Mouse (Mus musculus): Measurements from ENCODE around the gene Stard10. TPM values are rescaled to one million over a fixed set of nuclear protein-coding genes. Genes with fewer than 3 reads are reported as not detected.

Gene Stard10
- total and polyA plus RNA-seq, 3 experiments, result 53.1 to 113 (median 62.2) TPM

DNA sequence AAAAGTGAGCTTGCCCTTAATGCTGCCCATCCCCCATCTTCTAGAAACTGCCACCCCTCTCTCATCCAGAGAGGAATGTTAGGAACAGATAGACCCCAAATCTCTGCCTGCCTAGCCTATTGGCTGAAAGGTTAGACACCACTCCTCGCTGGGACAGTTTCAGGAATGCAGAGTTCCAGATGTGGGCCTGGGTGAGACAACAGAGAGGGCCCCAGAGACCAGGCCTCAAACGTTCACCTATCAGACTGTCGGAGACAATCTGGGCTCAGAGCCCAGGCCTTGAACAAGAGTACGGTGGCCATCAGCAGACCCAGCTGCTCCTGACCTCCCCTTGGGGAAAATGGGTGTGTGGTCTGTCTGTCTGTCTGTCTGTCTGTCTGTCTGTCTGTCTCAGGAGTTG is 76.1 kb downstream of the Stard10 start:
- peak overlapping the region; percentile 81 for H3K27ac ChIP-seq
- H3K4me1 ChIP-seq (ENCODE audit: control insufficient read depth, insufficient read depth, low read length), result peaks cover 16% of the 10 kb centered on the region
- H3K79me2 ChIP-seq (replicated peaks; ENCODE audit: control insufficient read depth, insufficient read depth, low read length), result no peaks in the 10 kb centered on the region
- no peaks in the 10 kb centered on the region for H3K27me3 ChIP-seq (ENCODE audit: control insufficient read depth, insufficient read depth, low read length)
- peak overlapping the region; percentile 31; the same call in 1 of the 2 replicates for H3K9ac ChIP-seq (ENCODE audit: low read depth, low read length)
- no peaks in the 10 kb centered on the region for H3K36me3 ChIP-seq (ENCODE audit: control insufficient read depth, insufficient read depth, low read length)
- H3K4me3 ChIP-seq, result no peak overlapping the region
- 15% methylated on average over 4 of the region's 4 CpGs for WGBS
- DNase-seq, result peak; percentile 40 to 43
- TF ChIP-seq EP300 (IDR thresholded peaks at IDR 0.05; ENCODE audit: insufficient read depth, low read depth, low read length) (no peak), POLR2A (IDR thresholded peaks at IDR 0.05; ENCODE audit: insufficient read depth, low read depth, low read length) (no peak), CTCF (IDR thresholded peaks at IDR 0.05) (no peak)
- intact Hi-C loops (cut with DNase I), result no loop called here

DNA sequence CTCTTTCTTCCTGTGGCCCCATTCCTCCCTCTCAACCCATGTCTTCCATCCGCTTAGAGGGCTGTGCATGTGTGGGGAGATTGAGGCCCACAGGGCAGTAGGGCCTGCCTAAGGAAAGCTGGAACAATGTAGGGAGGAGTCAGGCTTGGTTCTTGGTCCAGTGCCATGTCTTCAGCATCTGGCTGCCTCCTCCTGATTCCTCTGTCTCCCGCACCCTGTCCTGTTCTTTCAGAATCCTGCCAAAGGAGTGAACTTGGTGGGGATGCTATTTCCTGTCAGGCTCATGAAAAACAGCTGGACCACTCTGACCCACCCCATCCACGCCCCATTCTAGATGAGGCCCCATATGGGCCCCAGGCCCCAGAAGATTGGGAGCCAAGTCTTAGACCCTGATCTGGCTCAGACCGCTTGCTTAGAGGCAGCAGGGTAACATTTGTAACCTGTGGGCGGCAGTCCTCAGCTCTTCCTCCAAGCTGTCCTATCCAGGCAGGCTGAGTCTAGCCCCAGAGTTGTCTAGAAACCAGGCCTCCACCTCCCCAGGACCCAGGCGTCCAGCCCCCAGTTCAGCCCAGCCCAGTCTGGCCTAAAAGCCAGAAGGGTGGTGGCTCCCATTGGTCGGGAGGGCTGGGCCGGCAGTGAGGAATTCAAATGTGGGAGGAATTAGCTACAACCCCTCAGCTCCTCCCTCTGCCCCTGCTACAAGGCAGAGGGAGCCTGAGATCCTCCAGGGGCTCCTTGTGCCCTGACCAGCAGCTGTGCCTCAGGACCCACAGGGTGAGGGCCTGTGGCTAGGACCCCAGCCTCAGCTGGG is 77.0 kb downstream of the Stard10 start:
- WGBS, result 36% methylated on average over 8 of the region's 8 CpGs
- Histone ChIP-seq H3K4me3 (peak overlapping the region; percentile 40), H3K27me3 (ENCODE audit: control insufficient read depth, insufficient read depth, low read length) (no peaks in the 10 kb centered on the region), H3K9ac (ENCODE audit: low read depth, low read length) (peak overlapping the region; percentile 58), H3K36me3 (ENCODE audit: control insufficient read depth, insufficient read depth, low read length) (no peaks in the 10 kb centered on the region), H3K79me2 (replicated peaks; ENCODE audit: control insufficient read depth, insufficient read depth, low read length) (no peaks in the 10 kb centered on the region), H3K4me1 (ENCODE audit: control insufficient read depth, insufficient read depth, low read length) (peaks cover 16% of the 10 kb centered on the region), H3K27ac (peak overlapping the region; percentile 81)
- intact Hi-C loops (cut with DNase I), result no loop called here
- TF ChIP-seq CTCF (IDR thresholded peaks at IDR 0.05) (no peak), EP300 (IDR thresholded peaks at IDR 0.05; ENCODE audit: insufficient read depth, low read depth, low read length) (peak; percentile 42; the same call in 1 of the 2 replicates), POLR2A (IDR thresholded peaks at IDR 0.05; ENCODE audit: insufficient read depth, low read depth, low read length) (peak; percentile 77)
- DNase-seq, result peak; percentile 81 to 87

DNA sequence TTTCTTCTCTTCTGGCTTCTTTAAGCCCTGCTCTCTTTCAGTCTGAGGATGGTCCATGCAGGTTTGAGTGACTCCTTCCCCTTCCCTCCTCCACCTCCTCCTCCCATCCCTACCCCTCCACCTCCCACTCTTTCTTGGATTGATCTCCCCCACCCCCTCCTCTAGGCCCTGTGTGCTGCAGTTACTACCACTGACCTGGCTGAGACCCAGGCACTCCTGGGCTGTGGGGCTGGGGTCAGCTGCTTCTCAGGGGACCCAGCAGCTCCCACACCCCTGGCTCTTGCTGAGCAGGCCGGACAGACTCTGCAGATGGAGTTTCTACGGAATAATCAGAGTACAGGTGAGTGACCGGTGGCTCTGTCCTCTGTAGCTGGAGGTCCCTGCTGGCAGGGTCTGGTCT is 77.7 kb downstream of the Stard10 start:
- TF ChIP-seq POLR2A (IDR thresholded peaks at IDR 0.05; ENCODE audit: insufficient read depth, low read depth, low read length) (no peak), CTCF (IDR thresholded peaks at IDR 0.05) (no peak), EP300 (IDR thresholded peaks at IDR 0.05; ENCODE audit: insufficient read depth, low read depth, low read length) (no peak)
- intact Hi-C loops (cut with DNase I), result no loop called here
- H3K4me1 ChIP-seq (ENCODE audit: control insufficient read depth, insufficient read depth, low read length), result peaks cover 16% of the 10 kb centered on the region

DNA sequence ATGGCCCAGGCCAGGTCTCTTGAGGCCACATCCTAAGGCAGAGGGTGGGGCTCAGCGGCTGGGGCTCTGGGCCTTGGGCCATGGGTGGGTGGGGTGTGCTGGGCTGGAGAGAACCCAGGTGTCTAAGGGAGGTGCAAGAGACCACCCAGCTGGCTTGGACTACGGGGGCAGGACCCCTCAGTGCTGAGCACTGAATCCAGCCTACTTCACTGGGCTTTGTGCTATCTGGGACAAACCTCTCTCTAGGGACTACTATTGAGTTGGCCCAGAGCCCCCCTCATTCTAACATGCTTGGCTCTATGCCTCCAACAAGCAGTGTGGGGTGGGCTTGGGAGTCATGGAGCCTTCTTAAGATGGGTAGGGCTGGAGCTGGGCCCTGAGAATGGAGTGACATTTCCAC is 78.6 kb downstream of the Stard10 start:
- Histone ChIP-seq H3K27ac (peak overlapping the region; percentile 81), H3K79me2 (replicated peaks; ENCODE audit: control insufficient read depth, insufficient read depth, low read length) (no peaks in the 10 kb centered on the region), H3K9ac (ENCODE audit: low read depth, low read length) (no peak overlapping the region; the same call in 1 of the 2 replicates), H3K4me3 (no peak overlapping the region; the same call in 1 of the 2 replicates), H3K36me3 (ENCODE audit: control insufficient read depth, insufficient read depth, low read length) (no peaks in the 10 kb centered on the region), H3K4me1 (ENCODE audit: control insufficient read depth, insufficient read depth, low read length) (peaks cover 16% of the 10 kb centered on the region), H3K27me3 (ENCODE audit: control insufficient read depth, insufficient read depth, low read length) (no peaks in the 10 kb centered on the region)
- intact Hi-C loops (cut with DNase I), result no loop called here
- peak in 1 of 2 experiments; percentile 42 for DNase-seq
- whole genome bisulfite sequencing, result 54% methylated on average over 2 of the region's 2 CpGs
- no peak for TF ChIP-seq EP300 (IDR thresholded peaks at IDR 0.05; ENCODE audit: insufficient read depth, low read depth, low read length)
- TF ChIP-seq CTCF (IDR thresholded peaks at IDR 0.05), result no peak
- no peak for TF ChIP-seq POLR2A (IDR thresholded peaks at IDR 0.05; ENCODE audit: insufficient read depth, low read depth, low read length)

More for the DNA sequence above, 77.7 kb downstream of the Stard10 start:
- WGBS, result 75% methylated on average over 3 of the region's 3 CpGs
- peak overlapping the region; percentile 81 for H3K27ac ChIP-seq
- no peaks in the 10 kb centered on the region for H3K79me2 ChIP-seq (replicated peaks; ENCODE audit: control insufficient read depth, insufficient read depth, low read length)
- no peak for DNase-seq
- H3K9ac ChIP-seq (ENCODE audit: low read depth, low read length), result peak overlapping the region; percentile 58
- no peaks in the 10 kb centered on the region for H3K36me3 ChIP-seq (ENCODE audit: control insufficient read depth, insufficient read depth, low read length)
- H3K27me3 ChIP-seq (ENCODE audit: control insufficient read depth, insufficient read depth, low read length), result no peaks in the 10 kb centered on the region
- H3K4me3 ChIP-seq, result peak overlapping the region; percentile 40

Other genes with a start within 250 kb of the Stard10 start
- 10 to 100 TPM; 20.9 to 22.4 TPM for gene Fchsd2, start 224.2 kb upstream of the Stard10 start, total RNA-seq (2021)
- 5.6 and 8.1 TPM in 2 replicates for gene Fchsd2, start 224.2 kb upstream of the Stard10 start, polyA plus RNA-seq (2012; rRNA removed)
- gene Atg16l2, start 14.8 kb upstream of the Stard10 start, total RNA-seq (2021), result 1 to 10 TPM; 7.8 to 8.9 TPM
- 22.8 and 27.1 TPM in 2 replicates for gene Atg16l2, start 14.8 kb upstream of the Stard10 start, polyA plus RNA-seq (2012; rRNA removed)
- 10 to 100 TPM; 30.1 to 32.6 TPM for gene Arap1, start 31.0 kb downstream of the Stard10 start, total RNA-seq (2021)
- 55.9 and 68.5 TPM in 2 replicates for gene Arap1, start 31.0 kb downstream of the Stard10 start, polyA plus RNA-seq (2012; rRNA removed)
- gene Gm45837, start 93.8 kb downstream of the Stard10 start, total RNA-seq (2021), result not detected
- gene Gm45837, start 93.8 kb downstream of the Stard10 start, polyA plus RNA-seq (2012; rRNA removed), result not detected in 2 replicates
- gene Pde2a, start 104.6 kb downstream of the Stard10 start, total RNA-seq (2021), result 10 to 100 TPM; 56.0 to 57.1 TPM
- gene Pde2a, start 104.6 kb downstream of the Stard10 start, polyA plus RNA-seq (2012; rRNA removed), result 41.6 and 57.0 TPM in 2 replicates